Comparison of ENCODE assay signal across 16 mouse cellular contexts in the genomic region with DNA sequence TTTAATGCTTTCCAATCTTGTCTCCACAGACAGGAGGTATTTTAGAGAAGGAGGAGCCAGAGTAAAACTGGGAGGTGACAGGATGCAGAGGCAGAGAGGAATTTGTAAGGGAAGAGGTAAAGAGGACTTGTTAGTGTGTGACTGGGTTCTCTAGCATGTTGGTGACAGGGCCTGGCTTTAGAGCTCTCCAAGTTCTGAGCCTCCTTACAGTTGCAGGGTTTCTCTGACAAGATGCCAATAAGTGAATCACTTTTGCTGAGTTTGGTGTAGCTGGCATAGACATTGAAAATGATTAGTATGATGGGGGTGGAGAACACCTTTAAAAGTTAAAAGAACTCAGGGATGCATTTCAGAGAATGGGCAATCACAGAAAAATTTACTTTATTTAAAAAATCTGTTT.
"Had no signal": no experiment of that assay in that cellular context is flagged by ENCODE, and none has a peak within 500 bp of the region (broad histone marks: within the 10 kb centered on the region; RNA-seq: fewer than 3 reads in every experiment).

No protein-coding gene starts in this region.

- ATAC-seq: hindbrain, embryonic 16.5 days; inflammation-experienced regulatory T-cells, adult 6 months; intestine, embryonic 15.5 days; intestine, postnatal 0 days had no signal

- DNase-seq: gastrocnemius, postnatal 10 days; gastrocnemius, postnatal 25 days; heart, adult 18-20 months; heart, postnatal 10 days; heart, postnatal 4 days; kidney, adult 18-20 months; kidney, adult 8-10 months; kidney, postnatal 10 days; kidney, postnatal 25 days; kidney, postnatal 4 days; liver; liver, embryonic 13.5 days had no signal
